Mouse (Mus musculus): ENCODE results near the gene Vwa8.

DNA sequence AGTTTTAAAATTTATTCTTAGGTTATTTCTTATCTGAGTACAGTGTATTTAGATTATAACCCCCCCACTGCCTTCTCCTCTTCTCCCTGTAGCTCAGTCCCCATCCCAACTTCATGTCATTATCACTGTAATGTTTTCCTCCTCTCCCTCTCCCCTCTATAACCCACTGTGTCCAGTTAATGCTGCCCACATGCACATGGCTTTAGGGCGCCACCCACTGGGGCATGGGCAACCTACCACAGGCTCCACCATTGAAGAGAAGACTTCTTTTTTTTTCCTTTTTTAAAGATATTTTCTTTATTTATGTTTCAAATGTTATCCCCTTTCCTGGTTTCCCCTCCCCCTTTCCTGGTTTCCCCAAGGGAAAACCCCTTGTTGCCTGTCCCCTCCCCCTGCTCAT is 154.7 kb downstream of the Vwa8 start:
- TF ChIP-seq POLR2A (IDR thresholded peaks at IDR 0.05; ENCODE audit: insufficient read depth, low read depth, low read length) (no peak), CTCF (IDR thresholded peaks at IDR 0.05; ENCODE audit: insufficient read depth, low read depth, low read length) (no peak)

Measured in olfactory bulb, adult 2 months (tissue).